Mouse (Mus musculus) hindbrain, embryonic 11.5 days (tissue): Measurements from ENCODE around the gene Usp32. TPM values are rescaled to one million over a fixed set of nuclear protein-coding genes. Genes with fewer than 3 reads are reported as not detected.

Experiments used
- ATAC-seq: fragments of 200-750 bp; cut with Nextera tagmentation; 2 replicates; pipeline ENCODE4 v1.8.0; 2017; ENCODE audit warnings: mild to moderate bottlenecking, moderate TSS enrichment, moderate library complexity; ENCODE audit not compliant: low FRiP score
- DNase-seq: peaks from one replicate; pipeline ENCODE4 v3.0.0-alpha.2; 2015; ENCODE audit warnings: low spot score
- H3K27ac ChIP-seq: fragments of 300-500 bp; sonication (generic); 2 replicates; pipeline ENCODE4 v1.5.1; 2014; ENCODE audit warnings: mild to moderate bottlenecking, low read depth, low read length
- H3K27me3 ChIP-seq: fragments of 300-500 bp; sonication (generic); 2 replicates; pipeline ENCODE4 v1.6.1; 2014; ENCODE audit warnings: mild to moderate bottlenecking, low read length, moderate library complexity, mixed read lengths; ENCODE audit not compliant: control insufficient read depth, insufficient read depth
- H3K36me3 ChIP-seq: fragments of 300-500 bp; sonication (generic); 2 replicates; pipeline ENCODE4 v1.6.1; 2014; ENCODE audit warnings: mild to moderate bottlenecking, low read length, moderate library complexity, mixed read lengths; ENCODE audit not compliant: control insufficient read depth, insufficient read depth
- H3K4me1 ChIP-seq: fragments of 300-500 bp; sonication (generic); replicated peaks from 2 replicates; pipeline ENCODE4 v1.6.1; 2014; ENCODE audit warnings: low read length, mixed read lengths; ENCODE audit not compliant: control insufficient read depth, insufficient read depth
- H3K4me2 ChIP-seq: fragments of 300-500 bp; sonication (generic); replicated peaks from 2 replicates; pipeline ENCODE4 v1.6.1; 2014; ENCODE audit warnings: mild to moderate bottlenecking, low read depth, low read length
- H3K4me3 ChIP-seq: fragments of 300-500 bp; sonication (generic); 2 replicates; pipeline ENCODE4 v1.5.1; 2014; ENCODE audit warnings: low read depth, low read length
- H3K9ac ChIP-seq: fragments of 300-500 bp; sonication (generic); 2 replicates; pipeline ENCODE4 v1.6.1; 2014; ENCODE audit warnings: low read depth, low read length
- H3K9me3 ChIP-seq: fragments of 300-500 bp; sonication (generic); 2 replicates; pipeline ENCODE4 v1.6.1; 2016; ENCODE audit warnings: low read length; ENCODE audit not compliant: control insufficient read depth
- WGBS: fragments of 180-500 bp; shearing (Covaris S2); extraction: QIAGEN DNeasy Blood & Tissue Kit; methylation state at CpG from one replicate; pipeline ENCODE4 v1.1.7; 2014; 5-methylcytosine and 5-hydroxymethylcytosine counted together
- polyA plus RNA-seq: library from polyadenylated mRNA; unstranded; fragments of >200 nt; fragmentation: Nextera tagmentation; extraction: Ambion mirVana; gene quantifications from 2 replicates; pipeline ENCODE4 v1.2.1, GENCODE M21; 2014

Usp32 gene
- polyA plus RNA-seq, 1 experiment from 2014 or later, result 13.2 TPM

DNA sequence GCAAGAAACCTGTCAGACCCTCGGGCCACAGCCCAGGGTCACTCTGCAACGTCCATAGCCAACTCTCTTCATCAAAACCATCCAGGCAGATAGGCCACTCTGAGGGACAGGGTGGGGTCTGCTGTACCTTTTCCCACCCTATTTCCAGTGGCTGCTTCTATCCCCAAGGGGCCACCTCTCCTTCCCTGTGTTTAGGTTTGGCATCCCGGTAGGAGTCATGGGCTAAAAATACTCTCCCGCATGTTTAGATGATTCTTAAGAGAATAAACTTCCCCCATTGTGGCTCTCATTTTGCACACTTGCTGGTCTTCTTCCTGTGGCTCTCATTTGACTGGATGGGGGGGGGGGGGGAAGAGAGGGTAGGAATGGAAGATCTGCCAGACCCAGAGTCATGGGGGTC lies 171.7 kb downstream of the Usp32 start:
- no peak overlapping the region for H3K4me3 ChIP-seq
- DNase-seq (no peak), ATAC-seq (no peak)
- H3K9ac ChIP-seq, result no peak overlapping the region
- no peaks in the 10 kb centered on the region for H3K9me3 ChIP-seq
- no peak overlapping the region for H3K4me2 ChIP-seq
- no peaks in the 10 kb centered on the region for H3K27me3 ChIP-seq
- 78% methylated on average over 4 of the region's 4 CpGs for WGBS
- H3K27ac ChIP-seq, result no peak overlapping the region
- no peaks in the 10 kb centered on the region for H3K4me1 ChIP-seq
- no peaks in the 10 kb centered on the region for H3K36me3 ChIP-seq

DNA sequence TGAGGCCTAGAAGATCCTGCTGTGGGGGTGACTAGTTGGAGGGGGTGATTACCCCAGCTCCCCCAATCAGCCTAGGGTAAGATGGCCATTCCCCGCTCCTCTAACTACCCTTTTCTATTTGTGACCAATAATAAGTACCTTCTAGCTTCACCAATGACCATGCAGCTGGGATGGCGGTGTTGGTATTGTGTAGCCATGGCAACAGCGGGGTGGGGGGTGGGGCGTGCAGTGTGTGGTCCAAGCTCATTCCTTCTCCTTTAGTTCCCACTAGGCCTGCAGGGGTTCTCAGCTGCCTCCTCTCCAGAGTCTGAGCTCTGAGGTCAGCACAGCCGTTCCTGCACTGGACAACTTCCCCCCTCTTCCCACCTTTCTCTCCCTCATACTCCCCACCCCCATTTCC lies 172.8 kb downstream of the Usp32 start:
- WGBS, result 17% methylated on average over 5 of the region's 5 CpGs
- Histone ChIP-seq H3K4me3 (no peak overlapping the region), H3K27ac (peak overlapping the region; percentile 1; the same call in 1 of the 2 replicates), H3K9me3 (no peaks in the 10 kb centered on the region), H3K4me1 (no peaks in the 10 kb centered on the region), H3K4me2 (no peak overlapping the region), H3K36me3 (no peaks in the 10 kb centered on the region), H3K27me3 (no peaks in the 10 kb centered on the region), H3K9ac (no peak overlapping the region)
- DNase-seq (peak; percentile 72), ATAC-seq (peak; percentile 65)

DNA sequence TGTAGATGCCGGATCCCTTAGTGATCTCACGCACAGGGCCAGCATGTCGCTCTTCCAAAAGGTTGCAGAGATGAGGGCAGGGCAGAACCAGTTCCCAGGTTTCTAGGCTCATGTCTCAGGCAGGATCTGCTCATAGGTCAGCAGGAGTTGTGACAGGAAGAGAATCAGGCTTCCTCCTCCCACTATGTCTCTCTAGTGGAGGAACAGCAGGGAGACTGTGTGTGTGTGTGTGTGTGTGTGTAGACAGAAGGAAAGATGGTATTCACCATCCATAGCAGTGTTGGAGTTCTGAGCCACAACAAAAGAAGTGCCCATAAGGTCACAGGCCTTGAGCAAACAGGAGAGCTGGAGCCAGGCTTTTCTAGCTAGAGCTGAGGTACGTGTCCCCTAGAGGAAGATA lies 173.3 kb downstream of the Usp32 start:
- Histone ChIP-seq H3K4me2 (no peak overlapping the region), H3K36me3 (no peaks in the 10 kb centered on the region), H3K27ac (0 out of 2 replicates have a peak overlapping the region, but pooled peaks have one; percentile 1), H3K9me3 (no peaks in the 10 kb centered on the region), H3K27me3 (no peaks in the 10 kb centered on the region), H3K4me3 (no peak overlapping the region), H3K4me1 (no peaks in the 10 kb centered on the region), H3K9ac (no peak overlapping the region)
- ATAC-seq (peak; percentile 27; the same call in 1 of the 2 replicates), DNase-seq (no peak)
- 51% methylated on average over 4 of the region's 4 CpGs for WGBS

DNA sequence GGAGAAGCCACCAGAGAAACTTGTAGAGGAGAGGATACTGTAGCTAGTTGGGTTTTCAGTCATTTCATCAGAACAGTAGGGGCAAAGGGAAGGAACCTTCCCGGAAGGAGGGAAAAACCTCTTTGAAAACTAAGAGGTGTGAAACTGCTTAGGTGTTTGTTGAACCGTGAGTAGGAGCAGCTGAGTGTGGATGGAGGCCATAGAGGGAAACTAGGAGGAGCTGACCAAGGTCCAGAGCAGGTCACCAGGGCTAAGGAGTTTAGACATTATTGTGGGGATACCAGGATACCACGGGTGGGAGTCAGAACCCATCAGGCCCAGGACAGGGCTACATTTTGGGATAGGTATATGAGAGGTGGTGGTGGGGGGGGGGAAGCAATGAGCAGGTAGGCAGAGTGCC lies 176.4 kb downstream of the Usp32 start:
- ATAC-seq (no peak), DNase-seq (no peak)
- H3K27me3 ChIP-seq, result peaks cover 9% of the 10 kb centered on the region
- H3K4me2 ChIP-seq, result no peak overlapping the region
- no peak overlapping the region for H3K27ac ChIP-seq
- no peak overlapping the region for H3K9ac ChIP-seq
- 85% methylated on average over 3 of the region's 3 CpGs for WGBS
- 0 out of 2 replicates have a peak, but pooled peaks cover 3% of the 10 kb centered on the region for H3K4me1 ChIP-seq
- H3K9me3 ChIP-seq, result no peaks in the 10 kb centered on the region
- no peaks in the 10 kb centered on the region for H3K36me3 ChIP-seq
- no peak overlapping the region for H3K4me3 ChIP-seq

DNA sequence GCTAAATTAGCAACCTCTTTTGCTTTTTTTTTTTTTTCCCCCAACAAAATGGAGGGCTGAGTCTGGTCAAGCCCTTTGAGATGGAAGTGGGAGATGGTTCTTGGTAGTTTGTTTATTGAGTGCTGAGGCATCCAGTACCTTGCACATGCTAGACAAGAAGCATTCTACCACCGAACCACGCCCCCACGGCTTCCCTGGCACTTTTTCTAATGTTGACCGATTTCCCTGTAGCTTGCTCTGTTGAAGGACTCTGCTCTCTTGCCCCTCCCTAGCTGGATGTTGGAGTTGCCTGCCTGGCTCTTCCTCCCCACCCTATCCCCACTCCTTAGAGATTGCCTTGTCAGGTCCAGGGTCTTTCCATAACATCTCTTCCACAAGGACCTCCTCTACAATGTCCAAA lies 177.4 kb downstream of the Usp32 start:
- Histone ChIP-seq H3K27me3 (peaks cover 19% of the 10 kb centered on the region), H3K4me2 (no peak overlapping the region), H3K4me3 (no peak overlapping the region), H3K36me3 (no peaks in the 10 kb centered on the region), H3K27ac (no peak overlapping the region), H3K9me3 (no peaks in the 10 kb centered on the region), H3K4me1 (peaks cover 7% of the 10 kb centered on the region; the same call in 1 of the 2 replicates), H3K9ac (no peak overlapping the region)
- no peak for ATAC-seq
- WGBS, result 95% methylated on average over 4 of the region's 4 CpGs
- no peak for DNase-seq

DNA sequence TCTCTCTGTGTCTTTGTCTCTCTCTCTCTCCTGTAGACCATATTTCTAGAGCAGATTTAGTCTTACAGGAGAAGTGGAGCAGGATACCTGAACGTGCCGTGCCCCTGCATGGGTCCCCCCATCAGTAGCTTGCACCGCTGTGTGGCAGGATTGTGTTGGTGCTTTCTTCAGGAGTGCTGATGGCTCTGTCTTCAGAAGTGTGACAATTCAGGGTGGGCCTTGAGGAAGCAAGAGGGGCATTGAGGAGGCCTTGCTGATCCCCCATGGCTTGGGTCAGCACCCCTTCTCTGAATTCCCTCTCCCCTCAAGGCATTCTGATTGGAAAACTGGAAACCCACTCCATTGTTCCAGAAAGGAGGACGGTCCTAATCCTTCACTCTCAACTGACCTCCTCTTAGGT lies 178.4 kb downstream of the Usp32 start:
- DNase-seq (no peak), ATAC-seq (no peak)
- 96% methylated on average over 4 of the region's 4 CpGs for WGBS
- Histone ChIP-seq H3K4me1 (peaks cover 7% of the 10 kb centered on the region; the same call in 1 of the 2 replicates), H3K27me3 (peaks cover 26% of the 10 kb centered on the region), H3K4me2 (no peak overlapping the region), H3K4me3 (no peak overlapping the region), H3K36me3 (no peaks in the 10 kb centered on the region), H3K27ac (no peak overlapping the region), H3K9ac (no peak overlapping the region), H3K9me3 (no peaks in the 10 kb centered on the region)

DNA sequence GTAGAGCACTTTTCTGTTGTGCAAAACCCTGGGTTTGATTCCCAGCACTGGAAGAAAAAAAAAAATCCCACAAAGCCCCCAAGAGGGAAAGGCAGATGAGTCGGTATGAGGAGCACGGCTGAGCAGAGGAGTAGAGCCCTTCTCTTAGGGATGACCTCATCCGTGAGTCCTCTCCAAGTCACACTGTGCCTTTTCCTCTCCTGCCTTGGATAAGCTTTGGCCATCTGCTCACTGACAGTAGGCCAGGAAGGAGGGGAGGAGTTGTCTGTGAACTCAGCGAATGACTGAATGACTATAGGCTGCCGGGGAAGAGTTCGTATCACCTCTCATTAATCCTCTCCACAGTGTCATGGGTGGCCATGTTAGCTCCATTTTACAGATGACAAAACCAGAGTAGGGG lies 179.2 kb downstream of the Usp32 start:
- Histone ChIP-seq H3K4me1 (peaks cover 7% of the 10 kb centered on the region; the same call in 1 of the 2 replicates), H3K36me3 (no peaks in the 10 kb centered on the region), H3K4me3 (no peak overlapping the region), H3K9me3 (no peaks in the 10 kb centered on the region), H3K9ac (no peak overlapping the region), H3K27me3 (peaks cover 26% of the 10 kb centered on the region), H3K27ac (no peak overlapping the region), H3K4me2 (no peak overlapping the region)
- no peak for ATAC-seq
- WGBS, result 74% methylated on average over 6 of the region's 6 CpGs
- no peak for DNase-seq

DNA sequence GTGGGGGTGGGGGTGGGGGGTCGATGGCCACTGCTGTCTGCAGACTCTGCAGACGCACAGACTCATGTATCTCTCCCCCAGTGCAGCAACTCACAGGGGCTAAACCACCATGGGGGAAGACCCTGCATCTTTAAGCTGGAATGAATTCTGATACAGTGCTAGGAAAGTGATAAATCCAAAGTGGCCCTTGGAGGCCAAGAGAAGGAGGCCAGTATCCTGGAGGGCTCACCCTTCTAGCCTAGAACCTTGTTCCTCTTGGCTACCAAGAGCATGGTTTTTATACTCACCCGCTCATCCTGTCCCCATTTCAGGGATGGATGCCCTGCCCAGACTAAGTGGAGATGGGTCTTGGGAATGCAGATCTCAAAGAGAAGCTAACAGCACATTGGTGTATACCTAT lies 179.7 kb downstream of the Usp32 start:
- H3K27me3 ChIP-seq, result peaks cover 26% of the 10 kb centered on the region
- H3K4me3 ChIP-seq, result no peak overlapping the region
- ATAC-seq (no peak), DNase-seq (no peak)
- WGBS, result 31% methylated on average over 3 of the region's 3 CpGs
- no peak overlapping the region for H3K9ac ChIP-seq
- no peaks in the 10 kb centered on the region for H3K9me3 ChIP-seq
- peaks cover 7% of the 10 kb centered on the region; the same call in 1 of the 2 replicates for H3K4me1 ChIP-seq
- H3K36me3 ChIP-seq, result no peaks in the 10 kb centered on the region
- H3K27ac ChIP-seq, result no peak overlapping the region
- no peak overlapping the region for H3K4me2 ChIP-seq

DNA sequence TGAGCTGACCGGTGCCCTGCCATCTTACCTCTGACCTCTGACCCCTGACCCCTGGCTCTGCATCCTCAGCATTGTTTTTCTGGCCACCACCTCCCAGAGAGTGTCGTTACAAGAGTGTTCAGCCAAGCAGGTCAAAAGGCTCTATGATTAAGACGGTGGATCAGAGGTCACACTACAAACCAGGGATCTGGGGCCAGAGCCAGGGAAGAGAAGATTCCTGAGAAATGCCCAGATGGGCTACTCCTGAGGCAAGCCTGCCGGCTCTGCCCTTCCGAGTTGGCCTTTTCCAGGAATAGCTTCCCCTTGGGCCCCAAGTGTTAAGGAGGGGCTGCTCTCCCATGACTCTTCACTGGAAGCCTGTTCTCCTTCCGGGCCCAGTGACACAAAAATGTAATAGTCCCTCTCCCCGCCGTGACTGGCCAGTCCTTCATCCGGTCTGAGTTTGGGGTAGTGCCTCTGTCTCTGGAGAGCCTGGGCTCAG lies 180.2 kb downstream of the Usp32 start:
- peaks cover 7% of the 10 kb centered on the region; the same call in 1 of the 2 replicates for H3K4me1 ChIP-seq
- WGBS, result 1% methylated on average over 9 of the region's 9 CpGs
- H3K27me3 ChIP-seq, result peaks cover 26% of the 10 kb centered on the region
- no peak overlapping the region for H3K4me3 ChIP-seq
- ATAC-seq (no peak), DNase-seq (no peak)
- no peaks in the 10 kb centered on the region for H3K36me3 ChIP-seq
- no peak overlapping the region for H3K9ac ChIP-seq
- no peaks in the 10 kb centered on the region for H3K9me3 ChIP-seq
- H3K4me2 ChIP-seq, result no peak overlapping the region
- no peak overlapping the region for H3K27ac ChIP-seq
